Mouse (Mus musculus): ENCODE results near the gene 1700025G04Rik. TPM values are rescaled to one million over a fixed set of nuclear protein-coding genes. Genes with fewer than 3 reads are reported as not detected.

1700025G04Rik gene
- polyA plus RNA-seq, 1 experiment from 2014 or later: 28.6 TPM

DNA sequence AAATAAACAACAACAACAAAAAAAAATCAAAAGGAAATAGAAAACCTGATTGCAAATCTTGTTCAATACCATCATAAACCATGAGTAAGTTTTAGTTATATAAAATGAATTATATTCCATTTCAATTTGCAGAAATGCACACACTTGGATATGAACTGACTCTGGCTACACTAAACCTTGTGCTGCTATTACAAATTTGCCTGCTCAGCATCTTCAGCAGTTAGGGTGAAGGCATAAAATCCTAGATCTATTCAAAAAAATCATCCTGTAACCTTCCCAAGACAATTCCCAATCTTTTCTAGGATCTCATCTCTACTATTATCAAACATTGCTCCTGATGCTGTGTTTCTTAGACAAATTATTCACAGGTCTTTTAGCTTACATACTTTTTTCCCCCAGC, 22.0 kb downstream of the 1700025G04Rik start:
- no peak for ATAC-seq (ENCODE audit: insufficient number of reproducible peaks, insufficient read depth, low FRiP score, low read depth)
- Histone ChIP-seq H3K4me2 (replicated peaks; ENCODE audit: low read depth, low read length) (no peak overlapping the region), H3K27me3 (ENCODE audit: control insufficient read depth, insufficient read depth, low read length) (no peaks in the 10 kb centered on the region), H3K4me3 (ENCODE audit: low read depth, low read length) (no peak overlapping the region), H3K27ac (ENCODE audit: low read length) (no peak overlapping the region), H3K9me3 (ENCODE audit: control insufficient read depth, low read depth, low read length) (no peaks in the 10 kb centered on the region), H3K36me3 (ENCODE audit: control insufficient read depth, insufficient read depth, low read length) (no peaks in the 10 kb centered on the region), H3K9ac (replicated peaks; ENCODE audit: low read depth, low read length) (no peak overlapping the region), H3K4me1 (ENCODE audit: control insufficient read depth, insufficient read depth, low read length) (no peaks in the 10 kb centered on the region)

DNA sequence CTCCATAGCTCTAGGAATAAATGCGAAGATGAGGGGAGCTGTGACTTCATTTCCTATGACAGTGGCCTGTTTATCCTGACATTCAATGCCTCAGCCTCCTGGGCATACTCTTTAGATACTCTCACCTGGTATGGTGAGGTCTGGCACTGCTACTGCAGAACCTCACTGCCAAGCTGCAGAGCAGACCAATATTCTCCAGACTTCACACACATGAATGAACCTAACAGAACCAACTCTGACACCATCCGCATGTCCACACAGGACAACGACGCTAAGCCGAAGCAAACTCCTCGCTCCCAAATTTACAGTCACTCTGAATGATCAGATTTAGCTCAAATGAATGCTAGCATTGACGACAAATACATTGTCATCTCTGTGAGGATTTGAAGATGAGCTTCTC, 24.4 kb downstream of the 1700025G04Rik start:
- Histone ChIP-seq H3K4me3 (ENCODE audit: low read depth, low read length) (no peak overlapping the region), H3K4me1 (ENCODE audit: control insufficient read depth, insufficient read depth, low read length) (no peaks in the 10 kb centered on the region), H3K27me3 (ENCODE audit: control insufficient read depth, insufficient read depth, low read length) (no peaks in the 10 kb centered on the region), H3K9ac (replicated peaks; ENCODE audit: low read depth, low read length) (no peak overlapping the region), H3K36me3 (ENCODE audit: control insufficient read depth, insufficient read depth, low read length) (no peaks in the 10 kb centered on the region), H3K9me3 (ENCODE audit: control insufficient read depth, low read depth, low read length) (no peaks in the 10 kb centered on the region), H3K27ac (ENCODE audit: low read length) (no peak overlapping the region), H3K4me2 (replicated peaks; ENCODE audit: low read depth, low read length) (no peak overlapping the region)
- 98% methylated on average over 7 of the region's 7 CpGs for WGBS
- no peak for ATAC-seq (ENCODE audit: insufficient number of reproducible peaks, insufficient read depth, low FRiP score, low read depth)

DNA sequence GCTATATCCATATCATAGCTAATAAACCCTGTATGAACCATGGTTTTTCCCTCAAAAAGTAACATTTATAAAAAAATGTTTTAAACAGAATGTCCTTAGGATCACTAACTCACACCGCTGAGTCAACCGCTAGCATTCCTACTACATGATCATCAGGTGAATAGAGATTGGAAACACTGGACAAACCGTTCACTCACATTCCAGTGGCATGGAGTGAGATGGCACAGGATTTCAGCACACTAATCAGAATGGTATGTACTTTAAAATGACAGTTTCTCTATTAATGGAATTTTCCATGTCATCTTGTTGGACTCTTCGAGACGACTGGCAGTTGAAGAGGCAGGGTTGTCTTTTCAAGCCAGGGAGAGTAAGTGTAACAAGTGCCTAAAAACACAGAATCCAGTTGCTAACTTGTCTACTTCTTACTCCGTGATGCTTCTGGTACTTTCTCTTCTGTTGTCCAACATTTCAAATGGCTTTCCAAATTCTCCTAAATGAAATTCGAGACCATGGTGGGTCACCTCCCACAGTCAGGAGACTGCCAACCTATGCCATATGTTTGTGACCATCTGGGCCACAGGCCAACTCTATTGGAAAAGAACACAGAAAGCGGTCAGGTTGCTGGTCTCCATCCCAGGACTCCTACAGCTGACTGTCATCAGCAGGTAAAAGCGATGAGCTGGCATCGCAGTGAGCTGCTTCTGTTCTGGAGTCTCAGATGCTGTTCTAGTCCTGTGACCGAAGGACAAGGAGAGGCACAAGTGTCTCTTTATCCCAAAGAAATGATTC, 26.4 kb downstream of the 1700025G04Rik start:
- WGBS: 87% methylated on average over 11 of the region's 11 CpGs
- ATAC-seq (ENCODE audit: insufficient number of reproducible peaks, insufficient read depth, low FRiP score, low read depth): no peak
- Histone ChIP-seq H3K4me3 (ENCODE audit: low read depth, low read length) (no peak overlapping the region), H3K4me1 (ENCODE audit: control insufficient read depth, insufficient read depth, low read length) (no peaks in the 10 kb centered on the region), H3K36me3 (ENCODE audit: control insufficient read depth, insufficient read depth, low read length) (no peaks in the 10 kb centered on the region), H3K27me3 (ENCODE audit: control insufficient read depth, insufficient read depth, low read length) (no peaks in the 10 kb centered on the region), H3K27ac (ENCODE audit: low read length) (no peak overlapping the region), H3K9ac (replicated peaks; ENCODE audit: low read depth, low read length) (no peak overlapping the region), H3K9me3 (ENCODE audit: control insufficient read depth, low read depth, low read length) (no peaks in the 10 kb centered on the region), H3K4me2 (replicated peaks; ENCODE audit: low read depth, low read length) (no peak overlapping the region)

DNA sequence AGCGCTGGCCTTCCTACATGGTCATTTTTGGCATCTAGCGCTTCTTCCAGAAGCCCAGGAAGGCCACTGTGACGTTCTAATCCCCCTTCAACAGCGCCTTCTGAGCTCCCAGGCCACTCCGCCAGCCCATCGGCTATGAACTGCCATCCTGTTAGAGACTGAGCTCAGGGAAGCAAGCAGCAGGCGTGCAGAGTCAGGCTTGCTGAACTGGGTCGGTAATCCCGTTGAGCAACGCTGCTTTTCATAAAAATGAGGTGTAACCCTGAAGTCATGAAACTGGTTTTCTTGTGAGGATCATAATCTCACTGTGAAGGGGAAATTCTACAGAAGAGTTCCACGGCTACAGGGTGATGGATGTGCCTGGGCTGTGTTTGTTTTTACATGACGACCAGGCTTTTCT, 28.2 kb downstream of the 1700025G04Rik start:
- H3K27ac ChIP-seq (ENCODE audit: low read length): no peak overlapping the region

DNA sequence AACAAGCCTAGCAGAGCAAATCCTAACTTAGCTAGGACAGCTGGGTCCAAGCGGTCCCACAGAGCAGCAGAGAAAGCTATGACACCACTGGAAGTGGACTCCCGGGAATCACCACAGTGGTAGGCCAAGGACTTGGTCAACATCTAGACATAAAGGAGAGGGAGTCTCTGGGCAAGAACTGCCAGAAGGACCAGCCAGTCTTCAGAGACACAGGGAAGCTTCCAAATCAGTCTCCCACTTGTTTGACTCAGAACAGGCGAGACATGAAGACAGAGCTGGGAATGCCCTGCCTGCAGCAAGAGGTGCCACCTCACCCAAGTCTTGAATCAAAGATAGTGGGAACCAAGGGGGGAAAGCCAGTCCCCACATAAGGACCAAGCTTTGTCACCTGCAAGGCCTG, 29.7 kb downstream of the 1700025G04Rik start:
- H3K4me1 ChIP-seq (ENCODE audit: control insufficient read depth, insufficient read depth, low read length): no peaks in the 10 kb centered on the region
- no peaks in the 10 kb centered on the region for H3K9me3 ChIP-seq (ENCODE audit: control insufficient read depth, low read depth, low read length)
- H3K4me3 ChIP-seq (ENCODE audit: low read depth, low read length): no peak overlapping the region
- no peaks in the 10 kb centered on the region for H3K36me3 ChIP-seq (ENCODE audit: control insufficient read depth, insufficient read depth, low read length)
- no peak overlapping the region for H3K9ac ChIP-seq (replicated peaks; ENCODE audit: low read depth, low read length)
- no peak overlapping the region for H3K4me2 ChIP-seq (replicated peaks; ENCODE audit: low read depth, low read length)
- H3K27ac ChIP-seq (ENCODE audit: low read length): no peak overlapping the region
- no peaks in the 10 kb centered on the region for H3K27me3 ChIP-seq (ENCODE audit: control insufficient read depth, insufficient read depth, low read length)
- WGBS: 91% methylated on average over 3 of the region's 3 CpGs
- ATAC-seq (ENCODE audit: insufficient number of reproducible peaks, insufficient read depth, low FRiP score, low read depth): no peak

More for the DNA sequence above, 28.2 kb downstream of the 1700025G04Rik start:
- Histone ChIP-seq H3K4me2 (replicated peaks; ENCODE audit: low read depth, low read length) (no peak overlapping the region), H3K4me1 (ENCODE audit: control insufficient read depth, insufficient read depth, low read length) (no peaks in the 10 kb centered on the region), H3K9me3 (ENCODE audit: control insufficient read depth, low read depth, low read length) (no peaks in the 10 kb centered on the region), H3K36me3 (ENCODE audit: control insufficient read depth, insufficient read depth, low read length) (no peaks in the 10 kb centered on the region), H3K9ac (replicated peaks; ENCODE audit: low read depth, low read length) (no peak overlapping the region), H3K4me3 (ENCODE audit: low read depth, low read length) (no peak overlapping the region), H3K27me3 (ENCODE audit: control insufficient read depth, insufficient read depth, low read length) (no peaks in the 10 kb centered on the region)
- 65% methylated on average over 12 of the region's 12 CpGs for WGBS
- ATAC-seq (ENCODE audit: insufficient number of reproducible peaks, insufficient read depth, low FRiP score, low read depth): no peak

DNA sequence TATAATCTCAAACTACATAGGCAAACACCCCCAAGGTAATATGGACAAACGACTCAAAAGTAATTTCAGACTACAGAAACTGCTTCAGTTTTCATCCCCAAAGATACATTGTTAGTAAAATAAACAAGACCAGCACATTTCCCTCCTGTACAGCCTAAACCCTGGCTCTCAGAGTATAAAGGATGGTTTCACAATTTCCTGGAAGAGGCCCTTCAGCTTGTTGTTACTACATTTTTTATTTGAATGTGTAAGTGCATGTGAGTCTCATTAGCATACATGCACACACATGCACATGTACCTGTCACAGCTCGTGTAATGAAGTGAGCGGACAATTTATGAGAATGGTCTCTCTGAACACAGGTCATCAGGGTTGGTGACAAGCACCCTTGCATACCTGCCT, 31.1 kb downstream of the 1700025G04Rik start:
- Histone ChIP-seq H3K4me2 (replicated peaks; ENCODE audit: low read depth, low read length) (no peak overlapping the region), H3K36me3 (ENCODE audit: control insufficient read depth, insufficient read depth, low read length) (no peaks in the 10 kb centered on the region), H3K27me3 (ENCODE audit: control insufficient read depth, insufficient read depth, low read length) (no peaks in the 10 kb centered on the region), H3K4me3 (ENCODE audit: low read depth, low read length) (no peak overlapping the region), H3K4me1 (ENCODE audit: control insufficient read depth, insufficient read depth, low read length) (no peaks in the 10 kb centered on the region), H3K9ac (replicated peaks; ENCODE audit: low read depth, low read length) (no peak overlapping the region), H3K27ac (ENCODE audit: low read length) (no peak overlapping the region), H3K9me3 (ENCODE audit: control insufficient read depth, low read depth, low read length) (no peaks in the 10 kb centered on the region)
- WGBS: 78% methylated on average over 3 of the region's 3 CpGs
- ATAC-seq (ENCODE audit: insufficient number of reproducible peaks, insufficient read depth, low FRiP score, low read depth): no peak

DNA sequence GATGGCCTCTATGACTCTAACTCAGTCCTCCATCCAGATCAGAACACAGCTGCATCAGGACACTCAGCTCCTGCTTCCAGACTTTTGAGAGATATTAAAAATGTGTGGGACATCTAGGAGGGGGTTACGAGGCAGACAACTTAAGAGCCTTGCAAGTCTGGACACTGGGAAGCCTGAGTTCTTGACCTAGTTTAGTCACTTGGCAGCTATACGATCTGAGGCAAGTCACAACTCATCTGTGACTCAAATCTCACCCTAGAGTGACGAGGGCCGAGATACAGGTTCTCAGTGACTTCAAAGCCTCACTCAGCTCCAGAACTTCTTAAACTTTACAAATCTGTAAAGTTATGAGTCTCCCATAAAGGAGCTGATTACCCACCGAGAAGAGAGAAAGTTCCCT, 36.8 kb downstream of the 1700025G04Rik start:
- Histone ChIP-seq H3K9me3 (ENCODE audit: control insufficient read depth, low read depth, low read length) (no peaks in the 10 kb centered on the region), H3K27ac (ENCODE audit: low read length) (no peak overlapping the region), H3K4me2 (replicated peaks; ENCODE audit: low read depth, low read length) (no peak overlapping the region), H3K4me1 (ENCODE audit: control insufficient read depth, insufficient read depth, low read length) (peaks cover 5% of the 10 kb centered on the region; the same call in 1 of the 2 replicates), H3K9ac (replicated peaks; ENCODE audit: low read depth, low read length) (no peak overlapping the region), H3K36me3 (ENCODE audit: control insufficient read depth, insufficient read depth, low read length) (no peaks in the 10 kb centered on the region), H3K4me3 (ENCODE audit: low read depth, low read length) (no peak overlapping the region), H3K27me3 (ENCODE audit: control insufficient read depth, insufficient read depth, low read length) (no peaks in the 10 kb centered on the region)
- ATAC-seq (ENCODE audit: insufficient number of reproducible peaks, insufficient read depth, low FRiP score, low read depth): no peak
- WGBS: 77% methylated on average over 5 of the region's 5 CpGs

DNA sequence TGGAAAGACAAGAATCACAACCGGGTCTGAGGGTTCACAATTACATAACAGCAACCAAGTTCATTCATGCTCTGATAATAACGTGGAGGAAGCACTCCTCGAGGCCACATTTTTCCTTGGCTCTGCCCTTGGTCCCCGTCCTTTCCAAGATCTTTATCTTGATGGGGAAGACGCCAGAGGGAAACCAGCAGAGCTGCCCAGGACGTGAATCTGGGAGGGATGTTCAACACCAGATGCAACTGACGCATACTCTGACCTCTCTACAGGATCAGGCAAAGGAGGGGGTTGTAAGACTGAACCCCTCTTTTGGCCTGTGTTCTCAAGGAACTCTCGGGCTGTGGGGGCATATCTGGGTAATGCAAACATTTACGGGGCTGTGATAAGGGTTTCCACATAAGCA, 38.1 kb downstream of the 1700025G04Rik start:
- no peak overlapping the region; the same call in 1 of the 2 replicates for H3K27ac ChIP-seq (ENCODE audit: low read length)
- WGBS: 36% methylated on average over 9 of the region's 9 CpGs
- no peaks in the 10 kb centered on the region for H3K9me3 ChIP-seq (ENCODE audit: control insufficient read depth, low read depth, low read length)
- no peaks in the 10 kb centered on the region for H3K27me3 ChIP-seq (ENCODE audit: control insufficient read depth, insufficient read depth, low read length)
- H3K36me3 ChIP-seq (ENCODE audit: control insufficient read depth, insufficient read depth, low read length): no peaks in the 10 kb centered on the region
- ATAC-seq (ENCODE audit: insufficient number of reproducible peaks, insufficient read depth, low FRiP score, low read depth): no peak
- no peak overlapping the region for H3K4me3 ChIP-seq (ENCODE audit: low read depth, low read length)
- H3K9ac ChIP-seq (replicated peaks; ENCODE audit: low read depth, low read length): no peak overlapping the region
- H3K4me1 ChIP-seq (ENCODE audit: control insufficient read depth, insufficient read depth, low read length): peaks cover 5% of the 10 kb centered on the region; the same call in 1 of the 2 replicates
- H3K4me2 ChIP-seq (replicated peaks; ENCODE audit: low read depth, low read length): no peak overlapping the region

DNA sequence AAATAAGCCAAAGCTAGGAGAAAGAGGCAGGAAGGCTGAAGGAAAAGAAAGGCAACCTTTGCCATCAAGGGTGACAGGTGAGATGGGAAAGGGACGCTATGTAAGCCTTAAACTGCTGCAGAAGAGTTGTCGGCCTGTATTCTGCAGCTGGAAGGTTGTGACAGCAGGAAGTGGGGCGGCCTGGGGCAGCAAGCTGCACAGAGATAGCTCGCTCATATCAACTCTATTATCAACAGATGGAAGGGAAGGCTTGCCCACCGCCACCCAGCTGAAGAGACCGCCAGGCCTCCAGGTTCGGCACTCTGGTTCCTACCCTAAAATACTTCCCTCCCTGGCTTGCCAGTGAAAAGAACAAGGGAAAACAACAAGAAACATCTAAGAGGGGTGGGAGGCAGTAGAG, 39.9 kb downstream of the 1700025G04Rik start:
- H3K27ac ChIP-seq (ENCODE audit: low read length): no peak overlapping the region
- 83% methylated on average over 7 of the region's 7 CpGs for WGBS
- no peaks in the 10 kb centered on the region for H3K27me3 ChIP-seq (ENCODE audit: control insufficient read depth, insufficient read depth, low read length)
- no peaks in the 10 kb centered on the region for H3K36me3 ChIP-seq (ENCODE audit: control insufficient read depth, insufficient read depth, low read length)
- peaks cover 5% of the 10 kb centered on the region; the same call in 1 of the 2 replicates for H3K4me1 ChIP-seq (ENCODE audit: control insufficient read depth, insufficient read depth, low read length)
- H3K4me2 ChIP-seq (replicated peaks; ENCODE audit: low read depth, low read length): no peak overlapping the region
- no peaks in the 10 kb centered on the region for H3K9me3 ChIP-seq (ENCODE audit: control insufficient read depth, low read depth, low read length)
- no peak for ATAC-seq (ENCODE audit: insufficient number of reproducible peaks, insufficient read depth, low FRiP score, low read depth)
- H3K4me3 ChIP-seq (ENCODE audit: low read depth, low read length): no peak overlapping the region
- no peak overlapping the region for H3K9ac ChIP-seq (replicated peaks; ENCODE audit: low read depth, low read length)

All from stomach, embryonic 14.5 days (tissue).